Mouse (Mus musculus) heart, embryonic 14.5 days (tissue): ENCODE results near the gene Serpinb3b. TPM values are rescaled to one million over a fixed set of nuclear protein-coding genes. Genes with fewer than 3 reads are reported as not detected.
"Not testable (repeated sequence)": the region's sequence is repeated elsewhere in the genome, so short reads cannot be mapped to it uniquely, and the experiment has no call there.

ENCODE experiments used
- ATAC-seq: fragments of 200-750 bp; cut with Nextera tagmentation; 2 replicates; pipeline ENCODE4 v1.8.0; 2017; ENCODE audit warnings: low read depth, moderate TSS enrichment; ENCODE audit not compliant: insufficient number of reproducible peaks, insufficient read depth, low FRiP score
- H3K27ac ChIP-seq, 2 experiments: fragments of 200-500 bp in 1 of 2; fragments of 300-500 bp in 1 of 2; sonication (generic) in 1 of 2; replicated peaks in 1 of 2; 2 replicates each; pipeline ENCODE4 v1.5.1; 2012 to 2014; ENCODE audit warnings: low read depth in 2 of 2, low read length in 2 of 2, control low read depth in 1 of 2, mild to moderate bottlenecking in 1 of 2, mixed read lengths in 1 of 2; ENCODE audit not compliant: control insufficient read depth in 1 of 2, insufficient read depth in 1 of 2
- H3K27me3 ChIP-seq: fragments of 300-500 bp; sonication (generic); 2 replicates; pipeline ENCODE4 v1.6.1; 2014; ENCODE audit warnings: mild to moderate bottlenecking, low read length, control low read depth; ENCODE audit not compliant: control insufficient read depth, insufficient read depth
- H3K36me3 ChIP-seq: fragments of 300-500 bp; sonication (generic); 2 replicates; pipeline ENCODE4 v1.6.1; 2014; ENCODE audit warnings: mild to moderate bottlenecking, control low read depth, low read length, mixed read lengths; ENCODE audit not compliant: control insufficient read depth, insufficient read depth
- H3K4me1 ChIP-seq, 2 experiments: fragments of 200-500 bp in 1 of 2; fragments of 300-500 bp in 1 of 2; sonication (generic) in 1 of 2; 2 replicates each; pipeline ENCODE4 v1.6.1; 2012 to 2014; ENCODE audit warnings: low read length in 2 of 2, control low read depth in 1 of 2, mixed read lengths in 1 of 2; ENCODE audit not compliant: control insufficient read depth in 2 of 2, insufficient read depth in 2 of 2
- H3K4me2 ChIP-seq: fragments of 300-500 bp; sonication (generic); 2 replicates; pipeline ENCODE4 v1.6.1; 2014; ENCODE audit warnings: mild to moderate bottlenecking, low read length
- H3K4me3 ChIP-seq, 2 experiments: fragments of 200-500 bp in 1 of 2; fragments of 300-500 bp in 1 of 2; sonication (generic) in 1 of 2; 2 replicates each; pipeline ENCODE4 v1.5.1; 2012 to 2014; ENCODE audit warnings: low read length in 2 of 2, mild to moderate bottlenecking in 2 of 2, control low read depth in 1 of 2, low read depth in 1 of 2, moderate library complexity in 1 of 2; ENCODE audit not compliant: control insufficient read depth in 1 of 2, insufficient read depth in 1 of 2
- H3K9ac ChIP-seq: fragments of 300-500 bp; sonication (generic); 2 replicates; pipeline ENCODE4 v1.6.1; 2014; ENCODE audit warnings: mild to moderate bottlenecking, low read length
- H3K9me3 ChIP-seq: fragments of 300-500 bp; sonication (generic); 2 replicates; pipeline ENCODE4 v1.6.1; 2016; ENCODE audit warnings: low read length, control low read depth; ENCODE audit not compliant: control insufficient read depth
- WGBS: fragments of 180-500 bp; shearing (Covaris S2); extraction: QIAGEN DNeasy Blood & Tissue Kit; methylation state at CpG from one replicate; pipeline ENCODE4 v1.1.7; 2014; 5-methylcytosine and 5-hydroxymethylcytosine counted together
- polyA plus RNA-seq: library from polyadenylated mRNA; unstranded; fragments of >200 nt; fragmentation: Nextera tagmentation; extraction: Ambion mirVana; gene quantifications from 2 replicates; pipeline ENCODE4 v1.2.1, GENCODE M21; 2014

Serpinb3b gene
- not detected in 2 replicates for polyA plus RNA-seq

DNA sequence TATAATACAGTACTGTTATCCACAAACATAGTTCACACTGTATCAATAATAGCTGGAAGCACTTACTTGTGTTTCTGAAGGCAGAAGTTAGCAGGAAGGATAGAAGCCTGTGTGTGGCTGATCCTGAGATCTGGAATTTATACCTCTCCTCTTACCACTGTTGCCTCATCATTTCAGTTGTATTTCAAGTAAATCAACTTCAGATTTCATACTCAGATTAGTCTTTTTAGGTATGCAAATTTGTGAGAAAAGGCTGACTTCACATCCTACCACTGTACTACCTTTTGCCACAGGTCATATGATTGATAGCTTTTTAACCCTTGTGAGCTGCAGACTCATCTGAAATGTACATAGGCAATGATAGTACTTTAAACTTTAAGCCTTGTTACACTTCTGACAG, at the start of gene Serpinb3b, which contains the start of gene Serpinb3c:
Gene Serpinb3b (minus strand): TSS at position 101 of the 400 bp plus-strand sequence.
Gene Serpinb3c (minus strand): TSS at position 111 of the 400 bp plus-strand sequence.
- not testable (repeated sequence) for H3K27me3 ChIP-seq

GRCm38 (mm10) chr1:107243170-107243569, 35.0 kb downstream of the Serpinb3b start:
- H3K9me3 ChIP-seq, H3K9ac ChIP-seq, H3K36me3 ChIP-seq, H3K4me2 ChIP-seq, H3K4me3 ChIP-seq, ATAC-seq, H3K4me1 ChIP-seq, H3K27ac ChIP-seq, H3K27me3 ChIP-seq: not testable (repeated sequence)
- 44% methylated on average over 3 of the region's 3 CpGs for WGBS

More for the DNA sequence above, at the start of gene Serpinb3b, which contains the start of gene Serpinb3c:
- H3K4me3 ChIP-seq, H3K4me2 ChIP-seq, H3K9ac ChIP-seq, H3K27ac ChIP-seq, H3K36me3 ChIP-seq, ATAC-seq, H3K9me3 ChIP-seq, H3K4me1 ChIP-seq: not testable (repeated sequence)

DNA sequence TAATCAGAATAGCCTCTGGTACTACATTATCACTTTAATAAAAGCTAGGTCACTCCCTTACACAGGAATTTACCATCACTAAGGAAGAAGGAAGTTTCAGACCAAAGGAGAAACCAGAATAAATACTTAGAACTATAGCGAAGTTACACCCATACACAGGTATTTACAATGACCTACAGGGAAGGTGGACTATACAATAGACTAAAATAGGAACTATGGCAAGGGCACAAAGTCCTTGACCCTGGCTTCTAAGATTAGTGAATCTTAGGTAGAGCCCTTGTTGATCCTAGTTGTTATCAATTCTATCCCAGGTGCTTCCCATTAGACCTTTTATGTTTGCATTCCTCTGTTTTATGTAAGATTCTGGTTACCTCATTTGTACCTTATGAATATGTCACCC, 60.9 kb downstream of the Serpinb3b start:
- not testable (repeated sequence) for H3K4me1 ChIP-seq, H3K27ac ChIP-seq, H3K36me3 ChIP-seq, H3K9ac ChIP-seq, H3K4me2 ChIP-seq, H3K4me3 ChIP-seq, ATAC-seq, H3K9me3 ChIP-seq, H3K27me3 ChIP-seq
- WGBS, result 59% methylated on average over 1 of the region's 1 CpGs

DNA sequence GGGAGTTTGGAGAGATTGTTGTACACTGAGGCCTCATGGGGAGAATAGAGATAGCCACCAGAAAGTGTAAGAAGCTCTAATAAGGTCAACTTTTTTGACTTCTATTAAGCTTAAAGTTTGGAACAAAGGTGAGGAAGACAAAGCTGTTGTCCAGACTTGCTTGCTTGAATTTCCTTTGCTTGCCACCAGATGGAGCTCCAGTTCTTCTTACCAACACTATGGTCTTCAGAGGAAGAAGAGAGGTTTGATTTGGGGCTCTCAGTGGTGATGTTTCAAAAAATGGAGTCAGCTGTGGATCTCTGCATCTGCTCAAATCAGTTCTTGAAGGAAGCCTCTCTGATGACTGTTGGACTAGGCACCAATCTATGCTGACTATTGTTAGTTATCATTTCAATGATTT, 150.7 kb downstream of the Serpinb3b start:
- not testable (repeated sequence) for ATAC-seq, H3K4me2 ChIP-seq, H3K9me3 ChIP-seq, H3K4me1 ChIP-seq, H3K4me3 ChIP-seq, H3K9ac ChIP-seq, H3K27me3 ChIP-seq, H3K36me3 ChIP-seq, H3K27ac ChIP-seq

Other genes with a start within 250 kb of the Serpinb3b start
- gene Serpinb3a, start 226.1 kb downstream of the Serpinb3b start, polyA plus RNA-seq, result not detected in 2 replicates
- not detected in 2 replicates for gene Serpinb3d, start 194.9 kb downstream of the Serpinb3b start, polyA plus RNA-seq
- gene Serpinb3c, start within 50 bp of the Serpinb3b start, polyA plus RNA-seq, result not detected in 2 replicates
- not detected in 2 replicates for gene Serpinb11, start 82.8 kb upstream of the Serpinb3b start, polyA plus RNA-seq
- not detected in 2 replicates for gene Serpinb7, start 121.3 kb upstream of the Serpinb3b start, polyA plus RNA-seq
- not detected in 2 replicates for gene Serpinb2, start 233.1 kb upstream of the Serpinb3b start, polyA plus RNA-seq